Mouse (Mus musculus) right cerebral cortex, adult 18-20 months (tissue): ENCODE measurements around the gene Mars.

Experiments
- DNase-seq: peaks from one replicate; pipeline ENCODE4 v3.0.0; 2022; ENCODE audit warnings: mixed read lengths

Gene Mars

DNA sequence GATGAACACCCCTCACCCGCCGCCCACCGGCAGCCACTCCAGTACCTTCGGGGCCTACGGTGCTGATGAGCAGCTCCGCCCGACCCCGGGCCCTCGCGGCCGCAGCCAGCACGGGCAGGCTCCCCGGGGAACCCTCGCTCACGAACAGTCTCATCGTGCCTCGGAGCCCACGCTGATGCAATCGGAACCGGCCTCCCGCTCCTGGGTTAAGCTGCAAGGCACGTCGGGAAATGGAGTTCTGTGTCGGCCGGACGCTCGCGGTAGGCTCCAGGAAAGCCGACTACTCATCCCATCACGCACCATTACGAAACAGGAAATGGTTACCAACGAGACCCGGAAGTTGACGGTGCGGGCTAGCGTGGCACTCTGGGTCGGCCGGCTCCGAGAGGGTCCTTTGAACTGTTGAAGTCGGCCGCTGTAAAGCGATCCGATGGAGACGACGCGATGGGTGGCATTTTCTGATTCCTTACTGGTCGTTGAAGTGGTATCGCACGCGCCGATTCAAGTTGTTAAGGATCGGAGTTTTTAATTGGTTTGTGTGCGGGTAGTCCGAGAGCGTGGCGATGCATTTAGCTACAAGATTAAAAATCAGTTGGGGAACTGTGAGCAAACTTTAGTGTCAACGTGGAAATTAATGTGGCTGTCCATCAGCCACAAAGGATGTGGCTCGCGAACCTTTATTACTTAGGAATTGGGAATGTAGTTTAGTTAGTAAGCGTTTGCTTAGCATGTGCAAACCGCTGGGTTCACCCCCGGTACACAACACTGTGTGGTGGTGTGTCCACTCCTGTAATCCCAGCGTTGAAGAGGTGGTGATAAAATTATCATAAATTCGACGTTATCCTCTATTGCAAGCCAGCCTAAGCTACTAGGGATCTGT, at the start of gene Mars:
Gene Mars (minus strand): TSS at position 311 of the 880 bp plus-strand sequence.
- DNase-seq = peak; percentile 98

DNA sequence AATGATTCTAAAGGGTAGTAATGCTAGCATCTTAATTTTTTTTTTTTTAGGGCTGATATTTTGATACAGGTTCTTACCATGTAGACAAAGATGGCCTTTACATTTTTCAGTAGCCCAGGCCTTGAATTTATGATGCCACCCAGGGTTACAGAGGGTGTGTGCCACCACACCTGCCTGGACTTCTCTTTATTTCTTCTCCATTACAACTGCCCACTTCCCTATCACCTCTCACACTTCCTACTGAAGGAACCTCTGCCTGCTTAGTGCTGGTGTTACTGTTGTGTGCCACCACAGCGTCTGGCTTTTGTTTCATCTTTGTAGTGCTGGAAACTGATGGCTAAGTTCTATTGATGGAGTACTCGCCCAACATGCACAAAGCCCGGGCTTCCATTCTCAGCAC, 49.1 kb upstream of the Mars start:
- DNase-seq = no peak

DNA sequence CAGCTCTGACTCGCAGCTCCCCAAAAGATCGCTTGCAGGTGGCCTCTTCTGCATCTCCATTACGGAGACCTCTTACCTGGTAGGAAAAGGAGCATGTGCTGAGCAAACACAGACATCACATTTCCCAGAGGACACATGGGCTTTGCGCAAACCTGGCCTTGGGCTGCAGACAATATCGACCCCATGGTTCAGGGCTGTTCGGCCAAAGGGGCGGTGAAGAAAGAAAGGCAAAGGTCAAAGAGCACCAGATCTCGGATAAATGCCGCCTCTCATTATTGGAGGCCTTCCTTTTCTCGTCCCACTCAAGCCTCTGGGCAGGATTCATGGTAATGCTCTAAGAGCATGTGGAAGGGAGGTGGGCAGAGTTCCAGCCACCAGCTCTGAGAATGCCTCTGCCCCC, 43.8 kb upstream of the Mars start:
- no peak for DNase-seq

DNA sequence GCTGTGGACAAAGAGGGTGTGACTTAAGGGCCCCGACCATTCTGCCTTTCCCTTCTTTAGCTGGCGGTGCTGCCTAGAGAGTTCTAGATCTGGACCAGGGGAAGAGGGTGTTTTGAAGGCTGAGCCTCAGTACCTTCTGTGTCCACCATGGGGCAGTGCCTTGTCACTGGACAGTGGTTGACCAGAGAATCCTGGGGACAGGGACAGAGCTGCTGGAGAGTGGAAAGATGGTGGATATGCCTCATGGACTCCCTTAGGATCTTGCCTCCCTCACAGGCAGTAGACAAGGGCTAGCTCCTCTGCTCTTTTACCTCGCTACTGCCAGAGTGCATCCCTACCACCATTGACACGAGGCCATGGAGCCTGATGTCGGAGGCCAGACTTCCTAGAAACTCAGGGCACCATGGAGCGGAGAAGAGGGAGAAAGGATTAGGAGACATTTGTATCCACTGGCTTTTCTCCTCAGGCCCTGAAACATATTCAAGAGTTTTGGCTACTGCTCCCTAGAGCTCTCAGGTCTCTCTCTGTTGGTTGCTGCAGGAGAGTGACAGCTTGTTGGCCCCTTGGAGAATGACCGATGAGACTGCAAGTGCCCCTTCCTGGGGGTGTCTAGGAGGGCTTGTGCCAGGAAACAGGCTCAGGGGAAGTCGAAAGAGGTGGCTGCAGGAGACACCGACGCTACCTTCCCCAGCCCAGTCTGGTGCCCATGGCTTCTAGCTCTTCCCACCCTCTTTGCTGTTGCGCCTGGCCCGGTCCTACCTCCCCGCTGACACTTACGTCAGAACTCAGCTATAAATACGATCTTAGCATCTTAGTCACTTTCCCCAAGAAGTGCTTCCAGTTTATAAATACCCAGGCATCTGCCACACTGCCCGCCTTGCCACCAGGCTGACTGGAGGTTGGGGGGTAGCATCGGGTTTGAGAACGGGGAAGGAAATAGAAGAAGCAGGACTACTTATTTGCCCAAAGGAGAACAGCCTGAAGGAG, 42.6 kb upstream of the Mars start, which contains the start of gene Inhbe:
Gene Inhbe (minus strand): TSS at position 503 of the 987 bp plus-strand sequence.
- peak; percentile 92 for DNase-seq

DNA sequence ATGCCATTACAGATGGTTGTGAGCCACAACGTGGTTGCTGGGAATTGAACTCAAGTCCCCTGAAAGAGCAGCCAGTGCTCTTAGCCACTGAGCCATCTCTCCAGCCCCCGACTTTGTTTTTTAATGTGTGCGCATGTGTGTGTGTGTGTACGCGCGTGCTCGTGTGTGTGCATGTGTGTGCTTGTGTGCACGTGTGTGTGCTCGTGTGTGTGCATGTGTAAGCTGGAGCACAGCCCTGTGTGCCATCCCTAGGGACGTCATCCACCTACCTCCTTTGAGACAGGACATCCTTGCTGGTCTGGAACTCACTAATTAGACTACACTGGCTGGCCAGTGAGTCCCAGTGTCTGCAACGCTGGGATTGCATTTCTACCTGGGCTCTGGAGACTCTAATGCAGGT, 41.2 kb upstream of the Mars start:
- DNase-seq = no peak

DNA sequence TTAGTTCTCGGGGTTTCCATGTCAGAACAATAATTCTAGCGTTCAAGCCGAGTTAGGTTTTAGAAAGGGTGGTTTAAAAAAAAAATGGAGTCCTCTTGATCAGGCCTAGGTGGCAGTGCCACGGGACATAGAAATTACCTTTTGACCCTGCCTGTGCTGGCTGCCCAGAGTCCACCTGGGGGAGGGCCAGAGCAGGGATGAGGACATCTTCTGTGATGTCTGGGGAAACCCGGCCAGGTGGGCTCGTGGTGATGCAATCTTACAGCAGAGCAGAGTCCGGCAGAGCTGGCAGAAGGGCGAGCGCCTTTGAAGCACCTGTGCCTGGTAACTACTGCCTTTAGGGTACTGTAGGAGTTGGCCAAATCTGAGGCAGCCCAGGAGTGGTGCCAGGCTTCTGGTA, 40.6 kb upstream of the Mars start:
- DNase-seq = no peak

DNA sequence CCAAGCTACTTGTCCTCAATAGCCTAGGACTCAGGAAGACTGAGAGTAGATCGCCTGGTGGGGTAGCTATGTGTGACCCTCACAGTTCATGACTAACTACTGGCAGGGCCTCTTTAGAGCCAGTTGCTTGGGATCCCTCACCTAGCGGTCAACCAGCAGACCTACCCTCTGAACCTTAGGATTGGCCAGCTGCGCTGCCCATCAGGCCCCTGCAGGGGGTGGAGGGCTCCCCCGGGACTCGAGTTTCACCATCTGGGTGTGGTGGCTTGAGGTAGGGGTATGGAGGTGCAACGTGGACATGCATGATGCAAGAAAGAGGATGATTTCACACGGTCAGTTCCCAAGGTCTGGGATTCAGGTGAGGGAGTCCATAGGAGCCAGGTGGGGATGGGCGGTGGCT, 40.1 kb upstream of the Mars start:
- no peak for DNase-seq

DNA sequence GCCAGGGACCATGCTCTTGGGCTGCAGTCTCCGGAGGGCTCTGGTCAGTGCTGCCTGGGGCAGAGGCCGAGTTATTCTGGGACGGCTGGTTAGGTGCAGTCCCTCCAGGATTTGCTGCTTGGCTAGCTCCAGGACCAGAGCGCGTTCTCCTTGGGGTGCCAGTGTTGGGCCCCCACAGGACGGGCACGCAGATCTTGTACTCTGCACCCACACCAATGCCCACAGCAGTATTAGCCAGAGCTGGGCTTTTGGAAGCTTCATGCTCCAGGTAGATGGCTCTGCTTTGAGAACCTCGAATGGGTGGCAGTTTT, 39.7 kb upstream of the Mars start:
- no peak for DNase-seq

DNA sequence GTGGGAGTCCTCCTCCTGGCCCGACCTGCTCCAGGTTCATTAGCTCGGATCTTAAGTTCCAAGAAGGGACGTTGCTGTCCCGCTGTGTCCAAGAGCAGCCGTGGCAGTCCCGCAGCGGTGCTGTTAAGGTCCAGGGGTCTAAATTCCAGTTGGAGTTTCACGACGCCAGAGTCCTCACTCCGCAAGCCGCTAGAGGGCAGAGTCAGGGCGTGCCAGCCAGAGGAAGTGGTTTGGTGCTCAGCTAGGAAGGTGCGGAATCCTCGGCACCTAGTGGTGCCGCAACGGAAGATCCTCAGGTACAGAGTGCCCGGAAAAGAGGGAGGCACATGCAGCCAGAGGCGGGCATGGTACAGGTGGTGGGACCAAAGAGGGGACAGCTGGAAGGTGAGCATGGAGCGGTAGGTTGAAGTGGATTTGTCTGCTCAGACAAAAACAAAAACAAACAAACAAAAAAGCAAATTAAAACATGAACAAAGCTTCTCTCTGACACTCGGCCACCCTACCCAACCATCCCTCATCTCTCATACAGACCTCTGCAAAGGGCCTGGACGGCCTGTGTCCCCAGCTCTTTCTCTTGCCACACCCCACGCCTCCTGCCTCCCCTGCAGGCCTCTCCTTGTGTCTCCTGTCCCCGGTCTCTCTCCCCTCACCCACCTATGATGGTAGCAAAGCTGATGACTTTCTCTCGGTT, 39.2 kb upstream of the Mars start:
- DNase-seq = peak; percentile 80

DNA sequence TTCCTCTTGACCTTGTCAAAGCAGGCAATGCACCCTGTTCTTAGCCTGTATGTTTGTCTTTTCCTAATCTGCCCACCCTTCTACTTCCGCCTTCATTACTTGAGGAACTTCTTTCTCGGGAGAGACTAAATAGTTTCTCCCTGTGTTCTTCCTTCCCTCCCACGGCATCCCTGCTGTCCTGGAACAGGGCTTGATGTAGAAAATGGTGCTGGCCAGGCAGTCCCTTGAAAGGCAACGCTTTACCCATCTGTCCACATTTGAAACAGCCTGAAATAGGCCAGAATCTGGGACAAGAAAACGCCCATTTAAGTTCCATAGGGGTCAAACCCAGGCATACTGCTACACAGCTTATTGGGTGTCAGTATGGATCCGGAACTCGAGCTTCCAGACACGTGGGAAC, 38.2 kb upstream of the Mars start:
- peak; percentile 67 for DNase-seq

DNA sequence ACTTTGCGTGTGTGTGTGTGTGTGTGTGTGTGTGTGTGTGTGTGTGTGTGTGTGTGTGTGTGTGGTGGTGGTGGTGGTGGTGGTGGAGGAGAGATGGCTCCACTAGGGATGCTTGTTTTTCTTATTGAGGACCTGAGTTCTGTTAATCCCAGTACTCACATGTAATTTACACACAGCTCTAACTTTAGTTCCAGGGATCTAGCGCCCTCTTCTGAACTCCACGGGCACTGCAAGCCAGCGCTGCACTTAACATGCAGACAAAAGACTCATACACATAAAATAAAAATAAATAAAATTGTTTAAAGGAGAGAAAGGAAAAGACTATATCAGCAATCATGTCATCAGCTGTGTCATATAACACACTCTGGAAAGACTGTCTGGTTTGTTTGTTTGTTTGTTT, 37.4 kb upstream of the Mars start:
- DNase-seq = no peak

DNA sequence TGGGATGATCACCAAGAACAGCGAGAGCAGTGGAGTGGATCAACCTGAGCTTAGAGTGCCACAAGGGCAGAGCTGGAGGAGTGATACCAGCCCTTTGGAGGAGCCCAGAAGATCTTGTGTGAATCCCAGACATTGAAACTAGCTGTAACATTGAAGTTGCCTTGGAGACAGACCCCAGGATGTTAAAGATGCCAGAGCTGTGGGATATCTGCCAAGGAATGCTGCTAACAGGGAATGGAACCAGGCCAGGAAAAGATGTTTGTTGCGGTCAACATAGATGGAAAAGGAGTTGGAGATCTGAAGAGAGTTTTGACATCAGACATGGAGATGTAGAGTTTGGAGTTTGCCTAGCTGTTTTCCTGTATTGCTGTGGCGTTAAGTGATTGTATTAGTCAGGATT, 34.6 kb upstream of the Mars start:
- no peak for DNase-seq

DNA sequence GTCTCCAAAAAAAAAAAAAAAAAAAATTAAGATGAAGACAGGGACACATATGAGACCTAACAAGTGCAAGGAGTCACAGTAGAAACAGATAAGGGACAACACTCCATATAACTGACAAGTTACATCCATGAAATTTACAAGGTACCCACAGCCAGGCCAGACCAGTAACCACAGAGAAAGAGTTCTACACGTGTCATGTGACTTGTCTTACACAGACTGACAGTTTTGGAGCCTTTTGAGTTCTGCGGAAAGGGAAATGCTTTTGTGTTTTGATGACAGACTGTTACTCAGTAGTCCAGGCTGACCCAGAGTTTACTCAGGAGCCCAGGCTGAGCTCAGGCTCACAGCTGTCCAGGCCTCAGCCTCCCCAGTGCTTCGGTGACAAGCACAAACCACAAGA, 31.4 kb upstream of the Mars start:
- DNase-seq = no peak

DNA sequence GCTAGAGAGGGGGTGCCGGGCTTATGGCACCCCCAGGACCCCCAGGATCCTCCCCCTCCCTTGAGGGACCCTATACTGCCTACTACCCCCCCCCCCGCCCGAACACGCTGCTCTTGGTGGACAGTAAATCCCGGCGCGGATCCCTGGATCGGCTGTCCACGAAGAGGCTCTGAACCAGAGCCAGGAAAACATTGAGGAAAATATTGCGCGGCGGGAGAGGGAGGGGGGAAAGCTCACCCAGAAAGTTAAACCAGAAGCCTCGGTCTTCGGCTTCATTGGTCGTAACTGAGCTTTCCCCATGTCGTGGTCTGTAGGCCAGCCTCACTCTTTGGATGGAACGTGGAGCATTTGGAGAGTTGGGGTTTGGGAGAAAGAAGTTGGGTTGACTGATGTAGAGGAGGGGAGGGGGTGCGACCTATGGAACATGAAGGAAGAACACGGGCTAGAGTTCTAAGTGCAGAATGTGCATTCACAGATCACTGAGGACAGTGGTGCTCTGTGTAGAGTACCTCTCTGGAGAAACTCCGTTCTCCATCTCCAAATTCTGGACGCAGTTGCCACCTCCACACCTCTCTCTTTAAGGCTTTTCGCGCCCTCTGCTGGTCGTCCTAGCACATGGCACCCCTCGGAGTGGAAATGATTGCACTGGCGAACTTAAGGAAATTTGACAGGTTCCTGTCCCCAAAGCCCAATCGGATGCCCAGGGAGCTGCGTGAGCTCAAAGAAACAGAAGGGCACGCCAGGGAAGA, 30.5 kb upstream of the Mars start, which contains the start of gene Gli1:
Gene Gli1 (minus strand): TSS at position 84 of the 749 bp plus-strand sequence.
- peak; percentile 75 for DNase-seq

DNA sequence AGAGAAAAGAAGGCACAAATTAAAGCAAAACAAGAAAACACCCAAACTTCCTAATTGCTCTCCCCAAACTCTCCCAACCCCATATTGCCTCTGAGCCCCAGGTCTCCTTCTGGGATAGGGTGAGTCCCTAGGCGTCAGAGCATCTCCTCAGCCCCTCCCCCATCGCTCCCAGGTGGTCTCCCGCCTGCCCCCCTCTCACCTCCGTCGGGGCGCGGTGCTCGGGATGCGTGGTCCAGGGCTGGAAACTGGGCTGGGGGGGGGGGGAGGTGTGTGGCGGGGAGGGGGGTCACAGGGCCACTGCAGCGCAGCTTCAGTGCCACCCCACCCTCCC, 29.7 kb upstream of the Mars start:
- DNase-seq = no peak

DNA sequence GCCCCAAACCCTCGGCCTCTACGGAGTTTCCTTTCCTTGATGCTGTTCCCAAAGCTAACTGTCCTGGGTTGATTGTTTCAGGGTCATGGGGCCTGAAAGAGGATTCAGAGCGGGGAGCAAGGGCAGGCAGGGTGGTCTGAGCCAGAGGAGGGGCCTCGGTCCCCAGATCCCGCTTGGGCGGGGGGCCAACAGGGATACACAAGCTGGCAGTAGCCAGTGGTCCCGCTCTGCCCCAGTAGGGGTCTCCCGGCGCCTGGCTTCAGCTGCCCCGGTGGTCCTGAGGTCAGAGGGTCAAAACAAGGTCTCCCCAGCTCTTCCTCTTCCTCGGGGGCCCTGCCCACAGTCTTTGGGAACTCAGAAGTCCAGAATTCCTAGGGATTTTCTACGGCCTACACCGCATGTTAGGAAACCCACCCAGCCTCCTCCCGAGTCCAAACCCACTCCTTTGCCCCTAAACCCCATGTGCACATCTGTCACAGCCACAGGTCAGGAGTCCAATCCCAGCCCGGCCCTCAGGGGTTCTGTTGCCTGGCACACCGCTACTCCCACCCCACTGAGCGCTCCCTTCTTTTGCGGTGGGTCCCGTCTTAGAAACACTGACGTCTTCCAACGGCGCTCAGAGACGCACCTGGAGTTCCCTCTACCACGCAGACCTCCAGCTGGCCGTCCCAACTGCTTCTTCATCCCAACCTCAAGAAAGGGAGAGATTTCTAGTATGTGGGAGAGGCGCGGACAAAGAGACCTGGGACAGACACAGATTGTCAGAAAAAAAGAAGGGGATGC, 29.2 kb upstream of the Mars start:
- DNase-seq = no peak

DNA sequence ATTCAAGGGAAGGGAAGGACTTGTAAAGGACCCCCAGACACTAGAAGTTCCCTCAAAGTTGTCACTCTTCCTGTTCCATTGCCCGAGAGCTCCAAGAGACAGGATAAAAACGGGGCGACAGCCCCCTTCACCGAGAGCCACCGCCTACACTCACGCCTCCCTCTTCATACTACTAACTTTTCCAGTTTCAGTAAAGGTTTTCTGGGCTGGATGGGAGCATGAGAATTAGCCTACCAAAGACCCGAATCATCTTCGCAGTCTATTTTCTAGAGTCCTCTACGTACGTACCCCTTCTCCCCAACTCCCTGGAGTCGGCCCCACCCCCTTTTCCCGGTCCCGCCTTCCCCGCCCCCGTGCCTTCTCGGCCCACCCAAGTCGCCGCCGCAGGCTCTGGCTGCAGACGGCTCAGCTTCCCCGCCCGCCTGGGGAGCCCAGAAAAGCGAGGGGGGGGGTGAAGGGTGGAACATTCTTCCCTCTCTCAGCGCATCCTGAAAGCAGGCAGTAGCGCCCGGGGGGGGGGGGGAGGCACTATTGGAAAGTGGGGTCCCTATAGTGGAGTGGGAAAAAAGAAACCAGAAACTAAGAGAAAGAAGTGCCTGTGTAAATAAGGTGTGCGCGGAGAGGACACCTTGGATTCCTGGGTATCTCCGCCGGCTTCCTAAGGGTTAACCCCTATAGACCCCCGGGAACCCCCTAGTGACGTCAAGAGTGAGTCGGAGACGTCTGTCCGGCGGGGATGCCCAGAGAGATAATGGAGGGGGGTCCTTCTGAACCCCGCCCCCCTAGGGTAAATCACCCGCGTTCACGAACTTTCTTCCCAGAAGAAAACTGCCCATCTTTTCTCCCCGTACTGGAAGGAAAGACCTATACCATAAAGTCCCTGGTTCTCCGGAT, 28.3 kb upstream of the Mars start:
- DNase-seq = no peak

DNA sequence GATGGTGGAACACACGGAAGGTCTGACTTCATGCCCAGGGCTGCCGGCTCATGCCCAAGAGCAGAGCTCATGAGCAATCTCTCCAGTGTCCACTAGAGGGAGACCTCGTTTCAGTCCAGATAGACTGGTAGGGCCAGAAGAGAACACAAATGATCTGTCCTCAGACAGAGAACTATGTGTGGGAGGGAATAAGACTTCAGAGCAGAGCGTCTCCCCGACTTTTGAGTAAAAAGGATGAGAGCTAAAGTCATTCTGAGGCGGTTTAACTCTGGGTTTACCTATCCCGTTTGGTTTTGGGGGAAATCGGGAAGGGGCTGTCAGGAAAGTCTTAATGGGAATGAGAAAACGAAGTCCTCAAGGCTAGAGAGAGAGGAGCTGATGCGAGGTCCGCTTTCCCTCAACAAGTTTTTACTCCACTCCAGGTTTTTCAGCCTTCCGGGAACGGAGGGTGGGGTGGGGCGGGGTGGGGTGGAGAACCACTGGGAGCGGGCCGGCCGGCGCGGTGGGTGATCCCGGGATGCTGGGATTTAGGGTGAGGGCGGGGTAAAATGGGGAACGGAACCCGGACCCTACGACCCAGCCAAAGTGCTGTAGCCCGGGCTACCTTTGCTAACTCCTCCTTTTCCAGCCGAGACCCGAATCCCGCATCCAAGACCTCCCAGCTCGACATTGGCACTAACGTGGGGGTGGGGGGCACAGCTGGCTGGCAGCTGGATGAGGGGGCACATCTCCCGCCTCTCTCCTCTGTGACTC, 27.5 kb upstream of the Mars start:
- DNase-seq = peak; percentile 90

DNA sequence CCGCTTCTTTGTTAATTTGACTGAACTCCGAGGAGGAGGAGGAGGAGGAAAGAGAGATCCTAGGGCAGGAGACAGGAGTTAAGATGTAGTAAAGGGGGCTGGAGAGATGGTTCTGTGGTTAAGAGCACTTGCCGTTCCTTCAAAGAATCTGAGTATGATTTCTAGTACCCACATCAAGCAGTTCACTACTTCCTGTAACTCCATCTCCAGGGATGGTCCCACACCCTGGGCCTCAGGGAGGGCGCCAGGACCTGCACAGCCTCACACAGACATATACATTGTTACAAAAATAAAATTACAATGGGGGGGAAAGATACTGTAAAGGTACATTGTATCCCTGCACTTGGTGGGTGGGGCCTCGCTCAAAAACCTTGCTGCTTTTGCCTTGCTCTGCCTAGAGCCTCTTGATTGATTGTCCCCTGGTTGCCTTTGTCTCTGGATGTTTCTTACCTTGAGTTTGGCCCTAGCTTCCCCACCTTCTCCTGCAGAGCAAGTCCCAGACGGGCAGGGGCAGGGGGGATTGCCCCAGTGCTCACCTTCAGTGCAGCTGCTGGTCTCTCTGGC, 26.0 kb upstream of the Mars start:
- DNase-seq = no peak

DNA sequence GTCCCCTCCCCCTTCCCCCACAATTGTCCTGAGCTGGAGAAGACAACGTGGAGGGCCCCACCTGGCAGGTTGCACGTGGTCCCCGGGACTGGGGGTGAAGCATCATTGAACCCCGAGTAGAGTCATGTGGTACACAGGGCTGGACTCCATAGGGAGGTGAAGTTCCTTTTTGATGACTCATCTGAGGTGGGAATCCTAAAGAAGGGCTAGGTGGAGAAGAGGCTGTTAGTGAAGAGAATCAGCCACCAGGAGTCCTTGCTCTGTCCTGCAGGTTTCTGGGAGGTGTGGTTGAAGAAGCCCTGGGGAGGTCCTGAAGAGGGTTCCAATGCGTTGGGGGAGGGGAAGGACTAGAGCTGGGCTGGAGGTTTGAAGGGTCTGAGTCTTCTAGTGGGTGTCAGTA, 25.4 kb upstream of the Mars start:
- DNase-seq = no peak
